Mouse (Mus musculus) liver, embryonic 16.5 days (tissue): ENCODE measurements around the gene Bri3. TPM values are rescaled to one million over a fixed set of nuclear protein-coding genes. Genes with fewer than 3 reads are reported as not detected.
A peak's percentile ranks its signal among the peaks of the same experiment; 100 is the strongest.

Experiments
- ATAC-seq: fragments of 200-750 bp; cut with Nextera tagmentation; 2 replicates; pipeline ENCODE4 v1.8.0; 2017; ENCODE audit warnings: low read depth, mild to moderate bottlenecking, moderate number of reproducible peaks, moderate library complexity
- H3K27ac ChIP-seq: fragments of 300-500 bp; sonication (generic); 2 replicates; pipeline ENCODE4 v1.5.1; 2014; ENCODE audit warnings: mild to moderate bottlenecking, low read length
- H3K27me3 ChIP-seq: fragments of 300-500 bp; sonication (generic); 2 replicates; pipeline ENCODE4 v1.6.1; 2014; ENCODE audit warnings: low read depth, low read length, mixed read lengths; ENCODE audit not compliant: control insufficient read depth, insufficient read depth
- H3K36me3 ChIP-seq: fragments of 300-500 bp; sonication (generic); 2 replicates; pipeline ENCODE4 v1.6.1; 2014; ENCODE audit warnings: mild to moderate bottlenecking; ENCODE audit not compliant: control insufficient read depth, insufficient read depth
- H3K4me1 ChIP-seq: fragments of 300-500 bp; sonication (generic); 2 replicates; pipeline ENCODE4 v1.6.1; 2014; ENCODE audit warnings: low read depth, low read length, mixed read lengths; ENCODE audit not compliant: control insufficient read depth
- H3K4me2 ChIP-seq: fragments of 300-500 bp; sonication (generic); 2 replicates; pipeline ENCODE4 v1.6.1; 2014; ENCODE audit warnings: low read depth, low read length, mixed read lengths
- H3K4me3 ChIP-seq: fragments of 300-500 bp; sonication (generic); 2 replicates; pipeline ENCODE4 v1.5.1; 2014; ENCODE audit warnings: low read depth, mild to moderate bottlenecking, low read length
- H3K9ac ChIP-seq: fragments of 300-500 bp; sonication (generic); 2 replicates; pipeline ENCODE4 v1.6.1; 2014; ENCODE audit warnings: low read depth, low read length
- H3K9me3 ChIP-seq: fragments of 300-500 bp; sonication (generic); replicated peaks from 2 replicates; pipeline ENCODE4 v1.6.1; 2016; ENCODE audit warnings: low read length; ENCODE audit not compliant: control insufficient read depth
- WGBS: fragments of 180-500 bp; shearing (Covaris S2); extraction: QIAGEN DNeasy Blood & Tissue Kit; methylation state at CpG from one replicate; pipeline ENCODE4 v1.1.7; 2014; ENCODE audit not compliant: insufficient replicate concordance; 5-methylcytosine and 5-hydroxymethylcytosine counted together
- polyA plus RNA-seq: library from polyadenylated mRNA; unstranded; fragments of >200 nt; fragmentation: Nextera tagmentation; extraction: Ambion mirVana; gene quantifications from 2 replicates; pipeline ENCODE4 v1.2.1, GENCODE M21; 2015

The Bri3 gene
- polyA plus RNA-seq, 1 experiment from 2014 or later = 21.8 TPM

DNA sequence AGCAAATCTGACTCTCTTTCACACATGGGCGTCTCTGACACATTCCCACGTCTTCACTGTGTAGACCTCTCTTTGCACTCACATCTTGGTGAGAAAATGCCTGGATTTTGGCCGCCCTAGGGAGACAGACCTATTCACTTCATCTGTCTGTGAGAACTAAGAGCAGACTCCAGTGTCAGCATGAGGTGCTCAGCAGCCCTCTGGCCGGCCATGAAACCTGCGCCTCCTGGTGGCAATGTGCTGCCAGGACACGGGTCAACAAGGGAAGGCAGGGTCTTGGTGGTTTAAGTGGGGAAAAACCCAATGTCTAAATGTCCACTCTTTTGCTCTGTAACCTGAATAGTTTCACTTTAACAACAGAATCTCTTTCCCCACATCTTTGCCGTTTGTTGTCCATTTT is 29.8 kb upstream of the Bri3 start:
- H3K36me3 ChIP-seq = peaks cover 4% of the 10 kb centered on the region; the same call in 1 of the 2 replicates
- no peaks in the 10 kb centered on the region for H3K9me3 ChIP-seq
- 32% methylated on average over 7 of the region's 7 CpGs for WGBS
- ATAC-seq = no peak
- no peak overlapping the region for H3K9ac ChIP-seq
- no peaks in the 10 kb centered on the region for H3K27me3 ChIP-seq
- H3K27ac ChIP-seq = no peak overlapping the region
- H3K4me1 ChIP-seq = no peaks in the 10 kb centered on the region
- no peak overlapping the region for H3K4me3 ChIP-seq
- H3K4me2 ChIP-seq = no peak overlapping the region

DNA sequence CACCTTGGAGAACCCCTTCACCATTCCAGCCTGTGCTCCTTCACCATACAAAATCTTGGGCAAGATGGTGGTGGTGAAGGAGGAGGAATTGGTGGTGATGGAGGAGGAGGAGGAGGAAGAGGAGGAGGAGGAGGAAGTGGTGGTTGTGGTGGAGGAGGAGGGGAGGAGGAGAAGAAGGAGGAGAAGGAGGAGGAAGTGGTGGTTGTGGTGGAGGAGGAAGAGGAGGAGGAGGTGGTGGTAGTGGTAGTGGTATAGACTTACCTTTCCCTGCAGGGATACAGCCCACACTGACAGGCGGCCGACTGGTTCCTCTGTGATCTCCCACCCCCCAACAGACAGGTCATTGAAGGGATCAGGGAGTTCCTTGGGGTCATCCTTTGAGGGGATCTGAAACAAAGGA is 28.2 kb upstream of the Bri3 start:
- 33% methylated on average over 2 of the region's 2 CpGs for WGBS

DNA sequence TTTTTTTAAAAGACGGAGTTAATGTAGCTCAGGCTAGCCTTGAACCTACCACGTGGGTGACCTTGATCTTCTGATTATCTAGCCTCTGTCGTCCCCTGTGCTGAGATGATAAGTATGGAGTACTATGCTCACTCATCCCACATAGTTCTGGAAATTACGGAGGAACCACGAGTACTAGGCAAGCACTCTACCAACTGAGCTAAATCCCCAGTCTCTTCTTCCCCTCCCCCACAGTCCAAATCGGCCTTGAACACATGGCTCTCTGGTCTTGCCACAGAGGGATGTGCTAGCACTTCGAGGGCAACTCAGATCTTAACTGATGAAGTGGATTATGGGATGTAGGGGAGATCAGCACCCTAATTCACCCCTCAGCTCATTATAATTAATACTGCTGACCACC is 26.2 kb upstream of the Bri3 start:
- H3K9ac ChIP-seq = no peak overlapping the region
- 51% methylated on average over 7 of the region's 7 CpGs for WGBS
- no peak for ATAC-seq
- H3K4me3 ChIP-seq = no peak overlapping the region
- no peak overlapping the region for H3K27ac ChIP-seq
- peaks cover 3% of the 10 kb centered on the region for H3K4me1 ChIP-seq
- no peaks in the 10 kb centered on the region for H3K9me3 ChIP-seq
- no peaks in the 10 kb centered on the region for H3K36me3 ChIP-seq
- no peak overlapping the region for H3K4me2 ChIP-seq
- H3K27me3 ChIP-seq = no peaks in the 10 kb centered on the region

More for the DNA sequence above, 28.2 kb upstream of the Bri3 start:
- Histone ChIP-seq H3K27me3 (no peaks in the 10 kb centered on the region), H3K4me1 (no peaks in the 10 kb centered on the region), H3K4me3 (no peak overlapping the region), H3K9ac (no peak overlapping the region), H3K36me3 (no peaks in the 10 kb centered on the region), H3K27ac (no peak overlapping the region), H3K4me2 (no peak overlapping the region), H3K9me3 (no peaks in the 10 kb centered on the region)
- no peak for ATAC-seq

DNA sequence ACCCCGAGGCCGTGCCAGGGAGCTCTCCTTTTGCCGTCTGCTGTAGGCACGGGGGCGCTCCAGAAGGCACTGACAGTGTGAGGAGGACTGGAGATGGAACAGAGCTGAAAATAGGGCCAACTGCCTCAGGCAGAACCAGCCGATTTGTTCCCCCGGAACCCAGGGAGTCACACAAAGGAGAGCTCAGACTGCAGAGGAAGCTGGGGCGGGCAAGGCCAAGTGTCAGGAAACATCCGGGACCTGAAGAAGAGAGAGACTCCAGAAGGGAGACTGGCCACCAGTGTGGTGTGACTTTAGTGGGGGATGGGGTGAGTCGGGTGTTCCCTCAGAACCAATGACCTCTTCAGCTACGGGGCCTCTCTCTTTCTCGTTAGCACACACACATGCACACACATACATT is 24.9 kb upstream of the Bri3 start:
- no peak overlapping the region for H3K27ac ChIP-seq
- H3K9me3 ChIP-seq = no peaks in the 10 kb centered on the region
- H3K4me2 ChIP-seq = no peak overlapping the region
- ATAC-seq = no peak
- no peak overlapping the region for H3K4me3 ChIP-seq
- no peaks in the 10 kb centered on the region for H3K27me3 ChIP-seq
- 50% methylated on average over 12 of the region's 12 CpGs for WGBS
- no peaks in the 10 kb centered on the region for H3K36me3 ChIP-seq
- no peak overlapping the region for H3K9ac ChIP-seq
- peaks cover 3% of the 10 kb centered on the region for H3K4me1 ChIP-seq

DNA sequence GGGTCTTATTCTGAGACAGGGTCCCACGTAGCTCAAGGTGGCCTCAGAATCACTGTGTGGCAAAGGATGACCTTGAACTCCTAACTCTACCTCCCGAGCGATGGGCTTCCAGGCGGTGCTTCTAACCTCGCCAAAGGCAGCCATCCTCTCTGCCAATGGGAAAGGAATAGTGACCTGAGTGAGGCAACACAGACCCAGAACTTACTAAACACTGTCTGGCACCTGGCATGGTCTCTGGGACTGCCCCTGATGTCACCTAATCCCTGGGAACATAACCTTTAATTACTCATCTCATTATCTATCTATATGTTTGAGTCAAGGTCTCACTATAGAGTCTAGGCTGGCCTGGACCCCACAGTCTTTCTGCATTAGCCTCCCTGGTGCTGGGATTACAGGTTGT is 24.3 kb upstream of the Bri3 start:
- 65% methylated on average over 5 of the region's 5 CpGs for WGBS
- no peak overlapping the region for H3K4me2 ChIP-seq

DNA sequence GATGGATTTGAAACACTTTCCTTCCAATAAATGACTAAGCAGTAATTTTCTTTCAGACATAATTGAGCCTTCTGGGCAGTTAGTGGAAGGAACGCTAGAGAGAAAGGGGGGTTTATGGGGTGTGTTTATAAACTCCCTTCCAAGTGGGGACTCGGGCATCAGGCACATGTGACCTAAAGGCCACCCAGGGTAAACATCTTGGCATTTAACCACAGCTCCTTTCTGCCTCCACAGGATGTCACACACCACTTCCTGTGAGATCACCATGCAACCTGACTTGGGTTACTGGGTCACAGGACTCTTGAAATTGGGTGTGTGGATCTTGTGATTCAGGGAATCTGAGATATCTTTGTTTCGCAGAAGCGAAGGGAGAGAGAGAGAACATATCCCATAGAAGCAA is 22.9 kb upstream of the Bri3 start:
- no peaks in the 10 kb centered on the region for H3K27me3 ChIP-seq
- no peak for ATAC-seq
- peaks cover 3% of the 10 kb centered on the region for H3K4me1 ChIP-seq
- H3K4me3 ChIP-seq = no peak overlapping the region
- no peaks in the 10 kb centered on the region for H3K36me3 ChIP-seq
- 43% methylated on average over 4 of the region's 4 CpGs for WGBS
- H3K9me3 ChIP-seq = no peaks in the 10 kb centered on the region
- H3K9ac ChIP-seq = no peak overlapping the region
- no peak overlapping the region for H3K4me2 ChIP-seq
- H3K27ac ChIP-seq = no peak overlapping the region

More for the DNA sequence above, 24.3 kb upstream of the Bri3 start:
- no peaks in the 10 kb centered on the region for H3K36me3 ChIP-seq
- no peak overlapping the region for H3K27ac ChIP-seq
- no peaks in the 10 kb centered on the region for H3K9me3 ChIP-seq
- peaks cover 3% of the 10 kb centered on the region for H3K4me1 ChIP-seq
- no peak overlapping the region for H3K4me3 ChIP-seq
- no peak for ATAC-seq
- no peak overlapping the region for H3K9ac ChIP-seq
- no peaks in the 10 kb centered on the region for H3K27me3 ChIP-seq

DNA sequence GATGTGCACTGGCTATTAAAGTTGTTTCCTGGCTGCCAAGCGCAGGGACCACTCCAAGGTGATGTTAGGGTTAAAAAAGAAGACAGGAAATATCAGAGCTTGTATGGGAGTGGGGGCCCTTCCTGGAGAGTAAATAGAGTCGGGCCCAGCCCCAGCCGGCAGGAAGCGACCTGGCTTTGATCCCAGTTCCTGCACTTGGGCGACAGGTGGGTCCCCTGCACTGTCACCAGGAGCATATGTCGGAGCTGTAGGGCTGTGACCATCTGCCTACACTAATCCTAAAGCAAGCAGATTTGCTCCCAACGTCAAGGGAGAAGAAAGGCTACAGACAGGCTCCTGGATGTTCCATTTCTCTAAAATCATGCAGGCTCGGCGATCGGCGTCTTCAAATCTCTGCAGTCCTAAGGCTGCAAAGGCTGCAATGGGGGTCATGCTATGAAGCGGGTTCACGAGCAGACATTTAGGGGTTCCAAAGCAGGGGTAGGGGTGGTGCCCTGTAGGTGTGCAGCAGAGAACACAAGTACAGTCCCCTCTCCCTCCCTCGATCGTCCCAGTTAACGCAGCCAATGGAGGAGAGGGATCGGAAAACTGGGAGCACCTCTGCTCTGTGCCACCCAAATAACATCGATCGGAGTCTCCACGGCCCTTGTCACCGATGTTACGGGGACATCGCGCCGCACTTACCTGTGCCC is 21.3 kb upstream of the Bri3 start:
- H3K9me3 ChIP-seq = no peaks in the 10 kb centered on the region
- H3K4me2 ChIP-seq = peak overlapping the region; percentile 93
- peak; percentile 28; the same call in 1 of the 2 replicates for ATAC-seq
- H3K36me3 ChIP-seq = no peaks in the 10 kb centered on the region
- H3K27ac ChIP-seq = no peak overlapping the region
- H3K9ac ChIP-seq = peak overlapping the region; percentile 50
- peaks cover 3% of the 10 kb centered on the region for H3K4me1 ChIP-seq
- WGBS = 3% methylated on average over 25 of the region's 25 CpGs
- H3K4me3 ChIP-seq = peak overlapping the region; percentile 67
- no peaks in the 10 kb centered on the region for H3K27me3 ChIP-seq

DNA sequence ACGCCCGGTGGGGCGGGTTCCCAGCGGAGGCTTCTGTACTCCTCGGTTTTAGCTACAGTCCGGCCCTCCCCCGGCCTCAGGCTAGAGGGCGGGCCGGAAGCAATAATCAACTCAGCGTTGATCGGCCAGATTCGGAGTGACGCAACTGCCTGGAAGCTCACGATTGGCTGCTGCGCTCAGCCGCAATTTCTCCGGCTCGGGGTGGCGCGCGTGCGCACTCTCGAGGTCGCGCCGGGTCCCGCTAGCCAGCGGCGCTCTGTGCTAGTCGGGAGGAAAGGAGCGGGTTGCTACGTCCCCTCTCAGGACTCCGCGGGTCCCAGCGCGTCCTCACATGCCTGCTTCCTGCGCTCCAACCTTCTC is 20.8 kb upstream of the Bri3 start, which contains the start of gene Tecpr1:
TSS of gene Tecpr1 (minus strand) at position 113 of the 360 bp plus-strand sequence.
- Histone ChIP-seq H3K27ac (0 out of 2 replicates have a peak within 1 kb of the TSS, but pooled peaks have one; percentile 16), H3K9me3 (no peaks in the 10 kb centered on the region), H3K9ac (peak within 1 kb of the TSS; percentile 72), H3K4me1 (peaks cover 3% of the 10 kb centered on the region), H3K4me3 (peak within 1 kb of the TSS; percentile 67), H3K4me2 (peak within 1 kb of the TSS; percentile 93), H3K36me3 (no peaks in the 10 kb centered on the region), H3K27me3 (no peaks in the 10 kb centered on the region)
- under 1% methylated on average over 34 of the region's 37 CpGs for WGBS
- ATAC-seq = peak; percentile 98

DNA sequence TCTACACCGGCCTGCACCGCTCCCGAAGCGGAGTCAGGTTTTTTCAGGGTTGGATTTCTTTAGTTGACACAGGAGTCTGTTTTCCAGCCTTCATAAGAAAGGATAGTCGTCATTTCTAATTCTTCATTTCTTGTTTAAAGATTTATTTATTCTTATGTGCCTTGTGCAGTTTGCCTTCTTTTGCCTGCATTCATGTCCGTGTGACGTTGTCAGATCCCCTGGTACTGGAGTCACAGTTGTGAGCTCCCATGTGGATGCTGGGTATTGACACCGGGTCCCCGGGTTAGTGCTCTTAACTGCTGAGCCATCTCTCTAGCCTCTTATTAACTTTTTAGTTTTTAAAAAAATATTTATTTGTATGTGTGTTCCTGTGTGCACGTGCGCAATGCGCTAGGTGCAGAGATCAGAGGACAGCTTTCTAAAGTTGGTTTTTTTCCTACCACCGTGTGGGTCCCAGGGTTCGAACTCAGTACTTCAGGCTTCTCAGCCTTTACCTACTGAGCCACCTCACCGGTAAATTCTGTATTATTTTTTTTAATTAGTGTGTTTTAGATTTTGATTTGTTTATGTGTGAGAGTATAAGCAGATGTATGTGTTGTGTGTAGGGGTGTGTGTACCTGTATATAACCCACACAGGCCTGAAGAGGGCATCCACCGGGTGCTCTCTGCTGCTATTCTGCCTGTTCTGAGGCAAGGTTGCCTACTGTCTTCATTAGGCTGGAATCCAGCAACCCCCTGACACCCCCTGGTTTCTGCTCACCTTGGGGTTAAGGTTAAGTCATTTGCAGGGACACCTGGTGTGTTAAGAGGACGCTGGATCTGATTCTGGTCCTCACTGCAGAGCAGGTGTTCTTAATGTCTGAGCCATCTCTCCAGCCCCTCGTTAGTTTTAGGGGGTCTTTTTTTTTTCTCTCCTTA is 20.1 kb upstream of the Bri3 start:
- H3K9ac ChIP-seq = peak overlapping the region; percentile 72
- H3K4me3 ChIP-seq = peak overlapping the region; percentile 67
- 23% methylated on average over 18 of the region's 18 CpGs for WGBS
- ATAC-seq = no peak
- H3K27ac ChIP-seq = 0 out of 2 replicates have a peak overlapping the region, but pooled peaks have one; percentile 16
- H3K27me3 ChIP-seq = no peaks in the 10 kb centered on the region
- H3K4me2 ChIP-seq = peak overlapping the region; percentile 93
- H3K9me3 ChIP-seq = no peaks in the 10 kb centered on the region
- peaks cover 3% of the 10 kb centered on the region for H3K4me1 ChIP-seq
- no peaks in the 10 kb centered on the region for H3K36me3 ChIP-seq
